Mouse (Mus musculus): ENCODE measurements around the gene Fars2. TPM values are rescaled to one million over a fixed set of nuclear protein-coding genes. Genes with fewer than 3 reads are reported as not detected.

Gene Fars2
- 38.1 and 43.7 TPM in 2 replicates for polyA plus RNA-seq (2015; fragmentation: Nextera tagmentation; extraction: Ambion mirVana)

GRCm38 (mm10) chr13:36117143-36118014, at the start of gene Fars2, which contains the start of gene Lyrm4:
Gene Fars2 (plus strand): TSS chr13:36117412.
Gene Lyrm4 (minus strand): TSS chr13:36117526.
- DNase-seq (ENCODE audit: low spot score), result peak; percentile 96

- no peak for DNase-seq (ENCODE audit: low spot score)
Observed at GRCm38 (mm10) chr13:36074484-36074883, 42.7 kb upstream of the Fars2 start.

DNA sequence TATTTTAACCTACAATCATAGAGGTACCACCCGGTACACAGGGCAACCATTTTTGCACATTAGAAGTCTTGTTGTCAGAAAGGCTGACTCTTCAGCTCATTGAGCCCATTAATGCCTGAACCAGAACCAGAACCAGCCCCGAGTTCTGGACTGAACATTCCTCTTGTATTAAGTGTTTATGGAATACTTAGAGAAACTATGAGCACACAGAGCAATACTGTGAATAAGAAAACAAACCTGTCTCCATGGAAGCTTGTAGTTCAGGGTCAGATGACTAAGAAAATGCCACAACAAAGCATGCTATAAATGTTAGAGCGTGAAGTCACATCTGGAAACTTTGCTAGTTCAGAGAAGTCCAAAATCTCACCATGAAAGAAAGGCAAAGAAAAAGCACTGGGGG, 35.6 kb upstream of the Fars2 start:
- no peak for DNase-seq (ENCODE audit: low spot score)

- no peak for DNase-seq (ENCODE audit: low spot score)
Observed at GRCm38 (mm10) chr13:36084701-36085100, 32.5 kb upstream of the Fars2 start.

DNA sequence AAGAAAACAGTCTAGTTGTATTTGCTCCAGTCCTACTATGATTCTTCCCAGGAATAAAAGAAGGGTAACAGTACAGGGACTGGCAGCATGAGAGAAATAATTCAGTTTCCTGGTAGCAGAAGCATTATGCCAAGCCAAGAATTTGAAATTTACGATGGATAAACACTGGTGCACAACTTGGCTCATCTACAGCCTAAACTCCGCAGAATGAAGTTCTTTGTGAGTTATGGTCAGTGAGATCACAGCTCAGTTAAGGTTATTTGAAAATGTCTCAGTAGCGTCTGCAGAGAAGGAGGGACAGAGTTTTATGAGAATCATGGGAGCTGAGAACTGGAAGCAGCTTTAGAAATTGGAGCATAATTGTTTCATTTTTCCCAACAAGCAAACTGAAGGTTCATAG, 31.2 kb upstream of the Fars2 start:
- DNase-seq (ENCODE audit: low spot score), result no peak

- DNase-seq (ENCODE audit: low spot score), result no peak
Observed at GRCm38 (mm10) chr13:36086608-36087391, 30.4 kb upstream of the Fars2 start.

DNA sequence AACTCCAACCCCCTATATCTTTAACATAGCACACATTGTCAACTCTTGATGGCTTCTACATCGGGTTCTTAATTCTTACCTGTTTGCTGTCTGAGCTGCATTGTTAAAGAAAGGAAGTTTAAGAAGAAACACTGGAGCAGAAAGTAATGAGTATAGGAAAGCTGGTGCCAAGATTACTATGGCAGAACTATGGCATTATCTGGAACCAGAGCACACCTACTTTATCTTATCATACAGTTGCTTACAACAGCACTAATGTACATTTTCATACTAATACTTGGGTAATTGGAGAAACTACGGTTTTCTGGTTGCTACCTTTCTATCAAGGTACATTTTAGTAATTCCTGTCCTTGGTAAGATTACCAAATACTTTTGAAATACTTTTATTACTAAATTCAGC, 29.8 kb upstream of the Fars2 start:
- DNase-seq (ENCODE audit: low spot score), result no peak

- no peak for DNase-seq (ENCODE audit: low spot score)
Observed at GRCm38 (mm10) chr13:36088168-36088567, 29.0 kb upstream of the Fars2 start.

DNA sequence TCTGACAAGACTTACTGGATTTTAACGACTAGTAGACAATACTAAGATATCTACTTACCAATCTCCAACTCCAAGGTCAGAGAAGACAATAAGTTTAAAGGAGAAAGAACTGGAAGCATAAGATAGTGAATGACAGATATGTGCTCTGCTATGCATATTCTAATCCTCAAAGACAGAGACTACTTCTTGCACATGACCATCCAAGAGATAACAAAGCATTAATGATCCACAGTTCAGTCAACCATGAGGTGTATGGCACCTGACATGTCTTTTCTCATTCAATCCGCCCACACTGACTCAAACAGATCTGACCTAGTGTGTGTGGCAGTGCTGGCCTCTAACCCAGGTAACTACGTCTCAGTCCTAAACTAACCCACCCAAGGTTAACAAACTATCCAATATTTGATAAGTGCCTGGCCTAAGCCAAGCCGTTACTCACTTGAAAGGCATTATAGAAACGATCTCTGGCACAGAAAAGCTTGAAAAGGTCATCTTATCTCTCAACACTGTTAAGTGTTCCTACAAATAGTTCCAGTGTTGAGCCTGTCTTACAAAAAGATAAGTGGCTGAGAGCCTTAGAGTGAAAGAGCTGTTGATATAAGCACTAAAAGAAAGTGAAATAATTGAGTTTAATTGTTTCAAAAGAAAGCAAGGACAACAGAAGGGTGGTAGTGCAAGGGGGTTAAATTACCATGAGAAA, 20.4 kb upstream of the Fars2 start:
- no peak for DNase-seq (ENCODE audit: low spot score)

DNA sequence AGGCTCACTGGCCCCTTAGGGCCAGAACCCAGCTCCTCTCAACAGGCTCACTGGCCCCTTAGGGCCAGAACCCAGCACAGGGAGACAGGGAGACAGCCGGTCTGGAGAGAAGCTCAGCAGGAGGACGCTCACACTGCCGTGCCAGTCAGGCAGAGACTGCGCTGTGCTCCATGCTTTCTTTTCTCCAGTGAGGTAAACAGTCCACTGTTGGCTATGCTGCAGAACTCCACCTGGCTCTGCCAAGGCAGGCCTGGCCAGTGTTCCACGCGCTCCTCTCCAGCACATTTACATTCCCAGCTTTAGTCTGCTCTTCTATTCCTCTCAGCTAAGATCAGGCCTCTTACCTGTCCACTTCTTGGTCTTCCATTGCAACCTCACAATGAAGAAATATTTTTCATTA, 11.6 kb upstream of the Fars2 start:
- DNase-seq (ENCODE audit: low spot score), result no peak

GRCm38 (mm10) chr13:36108528-36108927, 8.7 kb upstream of the Fars2 start:
- no peak for DNase-seq (ENCODE audit: low spot score)

DNA sequence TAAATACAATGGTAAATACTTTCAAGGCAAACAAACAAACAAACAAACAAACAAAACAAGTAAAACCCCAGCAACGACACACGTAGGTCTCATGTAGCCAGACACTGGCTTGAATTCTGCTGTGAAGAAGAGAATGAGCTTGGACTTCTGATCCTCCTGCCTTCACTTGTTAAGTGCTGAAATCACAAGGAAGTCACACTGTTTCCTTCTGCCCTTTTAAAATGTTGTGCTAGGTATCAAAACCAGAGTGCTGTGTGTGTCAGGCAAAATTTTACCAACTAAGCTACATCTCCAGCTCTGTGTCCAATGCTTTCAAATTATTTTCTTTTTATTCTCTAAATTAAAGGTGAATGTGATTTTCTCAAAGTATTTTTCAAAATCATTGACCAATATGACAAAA, 5.9 kb upstream of the Fars2 start:
- DNase-seq (ENCODE audit: low spot score), result no peak

DNA sequence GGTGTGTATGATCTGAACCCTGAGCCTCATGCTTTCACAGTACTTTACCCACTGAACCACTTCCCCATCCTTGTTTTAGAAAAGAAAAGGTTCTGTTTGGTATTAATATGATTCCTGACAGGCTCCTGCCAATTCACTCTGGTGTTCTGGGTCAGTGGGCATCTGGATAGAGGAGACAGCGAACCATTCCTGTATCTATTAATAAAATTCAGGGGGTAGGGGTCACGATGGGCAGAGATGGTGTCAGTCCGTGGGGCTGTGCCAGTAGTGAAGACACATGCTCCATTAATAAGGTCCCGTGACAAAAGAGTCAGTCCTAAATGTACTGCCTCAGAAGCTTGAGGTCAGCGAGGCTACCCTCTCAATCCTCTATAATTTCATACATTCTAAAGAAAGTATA, 4.0 kb upstream of the Fars2 start:
- DNase-seq (ENCODE audit: low spot score), result no peak

DNA sequence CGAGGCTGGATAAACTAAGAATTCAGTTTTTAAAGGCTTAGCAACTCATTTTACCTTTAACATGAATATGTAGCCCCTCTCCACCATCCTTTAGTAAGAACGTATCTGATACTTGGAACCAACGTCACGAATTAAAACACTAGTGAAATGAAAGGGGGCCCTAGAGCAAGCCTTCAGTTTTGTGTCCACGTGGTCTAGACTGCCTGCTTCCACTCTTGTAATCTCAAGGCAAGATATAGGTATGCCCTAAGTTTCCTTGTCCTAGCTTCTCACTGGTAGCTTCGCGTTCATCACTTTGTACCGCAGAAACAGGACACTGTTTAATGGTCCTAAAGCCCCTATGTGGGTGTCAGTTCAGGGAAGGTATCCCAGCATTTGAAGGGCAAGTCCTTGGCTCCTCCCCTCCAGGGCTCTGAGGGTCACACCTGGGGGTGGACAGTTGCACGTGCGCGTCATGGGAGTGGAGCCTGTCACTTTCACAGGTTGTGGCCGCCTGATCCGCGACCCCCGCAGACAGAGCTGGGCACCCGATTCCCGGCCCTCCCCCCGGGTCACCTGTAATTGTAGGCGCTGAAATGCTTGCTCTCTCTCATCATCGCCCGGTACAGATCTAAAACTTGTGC, 581 bp upstream of the Fars2 start:
- peak; percentile 27 for DNase-seq (ENCODE audit: low spot score)

GRCm38 (mm10) chr13:36119684-36120083, 2.5 kb downstream of the Fars2 start:
- DNase-seq (ENCODE audit: low spot score), result no peak

GRCm38 (mm10) chr13:36120606-36121005, 3.4 kb downstream of the Fars2 start:
- no peak for DNase-seq (ENCODE audit: low spot score)

DNA sequence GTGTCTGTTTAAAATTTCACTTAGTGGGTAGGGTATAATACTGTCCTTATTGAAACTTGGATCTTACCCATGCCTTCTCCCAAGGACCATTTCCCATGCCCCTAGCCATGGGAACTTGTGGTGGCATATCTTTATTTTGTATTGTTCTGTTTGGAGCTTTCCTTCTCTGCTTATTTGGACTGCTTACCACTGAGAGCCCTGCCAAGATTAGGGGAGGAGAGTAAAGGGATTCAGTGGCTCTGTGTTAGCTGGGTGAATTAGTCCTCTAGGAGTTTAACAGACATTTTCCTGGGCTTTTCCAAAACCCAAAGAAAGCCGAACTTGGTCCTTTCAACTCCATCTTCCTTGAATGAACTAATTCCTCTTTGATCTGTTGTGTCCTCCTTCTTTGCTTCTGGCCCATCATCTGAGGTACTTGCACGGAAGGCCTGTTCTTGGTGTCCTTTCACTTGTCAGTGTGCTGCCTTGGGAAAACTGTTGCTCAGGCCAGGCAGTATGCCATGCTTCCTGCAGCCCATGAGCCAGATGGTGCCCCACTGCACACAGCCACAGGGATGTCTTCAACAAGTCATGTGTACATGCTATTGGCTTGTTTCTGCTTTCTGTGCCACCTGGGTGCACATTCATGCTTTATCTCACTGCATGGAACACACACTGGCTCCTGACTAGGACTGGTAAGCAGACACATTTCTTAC, 12.3 kb downstream of the Fars2 start:
- no peak for DNase-seq (ENCODE audit: low spot score)

DNA sequence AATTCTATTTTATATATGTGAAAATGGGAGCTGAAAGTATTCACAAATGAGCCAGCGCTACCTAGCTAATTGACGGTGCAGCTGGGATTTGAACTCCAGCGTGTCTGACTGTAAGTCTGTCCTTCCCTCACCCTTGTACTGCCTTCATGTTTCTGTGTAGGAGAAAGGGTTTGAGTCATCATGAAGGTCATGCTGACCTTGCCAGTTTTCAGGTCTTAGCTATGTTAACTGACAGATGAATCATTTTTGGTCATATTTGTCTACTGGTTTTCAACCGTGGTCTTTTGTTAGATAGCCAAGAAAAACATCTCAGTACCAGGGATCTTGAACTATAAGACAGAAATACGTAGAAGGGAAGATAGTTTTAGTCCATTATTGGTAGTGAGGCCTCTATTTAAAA, 14.2 kb downstream of the Fars2 start:
- no peak for DNase-seq (ENCODE audit: low spot score)

GRCm38 (mm10) chr13:36131992-36132649, 14.9 kb downstream of the Fars2 start:
- DNase-seq (ENCODE audit: low spot score), result no peak

GRCm38 (mm10) chr13:36139703-36140102, 22.5 kb downstream of the Fars2 start:
- no peak for DNase-seq (ENCODE audit: low spot score)

Measured in thymus, postnatal 0 days (tissue).